Mouse (Mus musculus) kidney, adult 2 months (tissue): Measurements from ENCODE around the gene P3h3.

Source experiments
- CTCF ChIP-seq: fragments of 200-500 bp; conservative IDR thresholded peaks from 2 replicates; pipeline ENCODE4 v1.5.1; 2011; ENCODE audit warnings: low read depth, mild to moderate bottlenecking, control low read depth, low read length, moderate library complexity, mixed read lengths; ENCODE audit not compliant: insufficient read depth, insufficient read length
- POLR2A ChIP-seq: fragments of 200-500 bp; IDR thresholded peaks from one replicate; pipeline ENCODE4 v1.6.1; 2011; ENCODE audit warnings: low read depth, low read length, control low read depth

DNA sequence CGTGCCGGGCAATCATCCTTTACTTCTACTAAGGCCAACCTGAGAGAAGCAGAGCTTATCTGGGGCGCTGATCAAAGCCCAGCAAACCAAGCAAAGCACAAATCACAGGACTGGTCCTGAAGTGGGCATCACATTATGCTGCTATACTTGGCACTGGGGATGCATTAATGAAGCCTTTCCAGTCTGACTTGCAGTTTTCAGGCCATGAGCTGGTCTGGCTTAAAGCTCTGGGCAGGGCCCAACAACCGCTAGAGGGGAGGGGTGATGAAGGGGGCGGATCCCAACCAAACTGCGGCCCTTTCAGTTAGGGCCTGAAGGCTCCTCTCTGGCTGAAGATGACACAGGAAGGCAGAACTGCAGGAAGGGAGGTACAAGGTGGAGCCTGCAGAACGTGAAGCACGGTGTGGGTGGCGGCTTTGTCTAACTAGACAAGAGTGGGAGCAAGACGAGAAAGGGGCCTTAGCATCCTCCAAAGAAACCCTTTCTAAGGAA lies 29.4 kb downstream of the P3h3 start:
- TF ChIP-seq CTCF (no peak), POLR2A (no peak)
